Mouse (Mus musculus) kidney, embryonic 16.5 days (tissue): Measurements from ENCODE around the gene Klf9. TPM values are rescaled to one million over a fixed set of nuclear protein-coding genes. Genes with fewer than 3 reads are reported as not detected.

ENCODE experiments used
- ATAC-seq: fragments of 200-750 bp; cut with Nextera tagmentation; 2 replicates; pipeline ENCODE4 v1.8.0; 2017; ENCODE audit warnings: moderate TSS enrichment; ENCODE audit not compliant: low FRiP score, low TSS enrichment
- H3K27ac ChIP-seq: fragments of 300-500 bp; sonication (generic); 2 replicates; pipeline ENCODE4 v1.5.1; 2014; ENCODE audit warnings: low read length
- H3K27me3 ChIP-seq: fragments of 300-500 bp; sonication (generic); 2 replicates; pipeline ENCODE4 v1.6.1; 2014; ENCODE audit warnings: low read length, control low read depth, mixed read lengths; ENCODE audit not compliant: insufficient read depth
- H3K36me3 ChIP-seq: fragments of 300-500 bp; sonication (generic); 2 replicates; pipeline ENCODE4 v1.6.1; 2014; ENCODE audit warnings: low read length, control low read depth, mixed read lengths; ENCODE audit not compliant: insufficient read depth
- H3K4me1 ChIP-seq: fragments of 300-500 bp; sonication (generic); 2 replicates; pipeline ENCODE4 v1.6.1; 2014; ENCODE audit warnings: low read length, control low read depth, mixed read lengths; ENCODE audit not compliant: insufficient read depth
- H3K4me2 ChIP-seq: fragments of 300-500 bp; sonication (generic); replicated peaks from 2 replicates; pipeline ENCODE4 v1.6.1; 2014; ENCODE audit warnings: low read depth, low read length
- H3K4me3 ChIP-seq: fragments of 300-500 bp; sonication (generic); 2 replicates; pipeline ENCODE4 v1.5.1; 2014; ENCODE audit warnings: mild to moderate bottlenecking, low read length
- H3K9ac ChIP-seq: fragments of 300-500 bp; sonication (generic); replicated peaks from 2 replicates; pipeline ENCODE4 v1.6.1; 2014; ENCODE audit warnings: low read length
- H3K9me3 ChIP-seq: fragments of 300-500 bp; sonication (generic); 2 replicates; pipeline ENCODE4 v1.6.1; 2016; ENCODE audit warnings: low read length, control low read depth
- WGBS: fragments of 180-500 bp; shearing (Covaris S2); extraction: QIAGEN DNeasy Blood & Tissue Kit; methylation state at CpG from one replicate; pipeline ENCODE4 v1.1.7; 2014; 5-methylcytosine and 5-hydroxymethylcytosine counted together
- polyA plus RNA-seq: library from polyadenylated mRNA; unstranded; fragments of >200 nt; fragmentation: Nextera tagmentation; extraction: Ambion mirVana; gene quantifications from 2 replicates; pipeline ENCODE4 v1.2.1, GENCODE M21; 2015

Gene Klf9
- polyA plus RNA-seq, 1 experiment from 2014 or later: 6.5 TPM

DNA sequence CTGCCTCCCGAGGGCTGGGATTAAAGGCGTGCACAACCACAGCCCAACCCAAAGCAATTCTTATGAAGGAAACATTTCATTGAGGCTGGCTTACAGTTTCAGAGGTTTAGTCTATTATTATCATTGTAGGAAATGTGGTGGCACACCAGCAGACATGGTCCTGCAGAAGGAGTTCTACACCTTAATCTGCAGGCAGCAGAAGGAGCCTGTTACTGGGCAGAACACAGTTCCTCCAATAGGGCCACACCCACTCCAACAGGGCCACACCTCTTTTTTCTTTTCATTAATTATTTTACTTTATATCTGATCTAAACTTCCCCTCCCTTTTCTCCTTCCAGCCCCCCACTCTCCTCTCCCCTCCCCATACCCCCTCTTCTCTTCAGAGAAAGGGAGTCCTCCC, 11.1 kb upstream of the Klf9 start:
- Histone ChIP-seq H3K27ac (no peak overlapping the region), H3K4me2 (no peak overlapping the region), H3K4me3 (no peak overlapping the region), H3K4me1 (peaks cover 13% of the 10 kb centered on the region), H3K9ac (no peak overlapping the region), H3K36me3 (no peaks in the 10 kb centered on the region), H3K27me3 (0 out of 2 replicates have a peak, but pooled peaks cover 3% of the 10 kb centered on the region), H3K9me3 (no peaks in the 10 kb centered on the region)
- ATAC-seq: no peak
- WGBS: 98% methylated on average over 2 of the region's 2 CpGs

DNA sequence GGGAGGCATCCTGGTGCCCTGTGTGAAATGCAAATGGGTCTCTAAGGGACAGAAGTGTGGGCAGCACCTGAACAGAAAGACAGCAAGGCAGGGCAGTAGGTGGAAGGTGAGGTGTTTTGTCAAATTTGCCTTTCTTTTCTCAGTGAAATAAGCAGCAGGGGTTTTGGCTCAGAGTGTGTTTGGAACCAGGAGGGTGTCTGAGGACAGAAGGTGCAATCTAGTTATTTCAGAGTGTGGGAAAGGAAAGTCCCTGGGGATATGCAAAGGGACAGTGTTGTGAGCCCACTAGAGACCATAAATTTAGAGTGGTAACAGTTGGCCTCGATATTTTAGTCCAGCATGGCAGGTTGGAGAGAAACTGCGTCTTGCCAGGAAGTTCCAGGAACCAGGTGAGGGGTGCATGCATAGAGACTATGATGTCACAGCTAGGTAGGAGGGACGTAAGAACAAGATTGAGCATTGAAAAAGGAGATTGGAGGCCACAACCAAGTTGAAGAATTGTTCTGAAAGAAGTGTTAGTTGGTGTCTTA, 8.9 kb upstream of the Klf9 start:
- Histone ChIP-seq H3K27me3 (peaks cover 14% of the 10 kb centered on the region; the same call in 1 of the 2 replicates), H3K27ac (no peak overlapping the region), H3K36me3 (no peaks in the 10 kb centered on the region), H3K4me2 (no peak overlapping the region), H3K9me3 (no peaks in the 10 kb centered on the region), H3K4me1 (peaks cover 31% of the 10 kb centered on the region), H3K9ac (no peak overlapping the region), H3K4me3 (no peak overlapping the region)
- 66% methylated on average over 3 of the region's 3 CpGs for WGBS
- ATAC-seq: no peak

DNA sequence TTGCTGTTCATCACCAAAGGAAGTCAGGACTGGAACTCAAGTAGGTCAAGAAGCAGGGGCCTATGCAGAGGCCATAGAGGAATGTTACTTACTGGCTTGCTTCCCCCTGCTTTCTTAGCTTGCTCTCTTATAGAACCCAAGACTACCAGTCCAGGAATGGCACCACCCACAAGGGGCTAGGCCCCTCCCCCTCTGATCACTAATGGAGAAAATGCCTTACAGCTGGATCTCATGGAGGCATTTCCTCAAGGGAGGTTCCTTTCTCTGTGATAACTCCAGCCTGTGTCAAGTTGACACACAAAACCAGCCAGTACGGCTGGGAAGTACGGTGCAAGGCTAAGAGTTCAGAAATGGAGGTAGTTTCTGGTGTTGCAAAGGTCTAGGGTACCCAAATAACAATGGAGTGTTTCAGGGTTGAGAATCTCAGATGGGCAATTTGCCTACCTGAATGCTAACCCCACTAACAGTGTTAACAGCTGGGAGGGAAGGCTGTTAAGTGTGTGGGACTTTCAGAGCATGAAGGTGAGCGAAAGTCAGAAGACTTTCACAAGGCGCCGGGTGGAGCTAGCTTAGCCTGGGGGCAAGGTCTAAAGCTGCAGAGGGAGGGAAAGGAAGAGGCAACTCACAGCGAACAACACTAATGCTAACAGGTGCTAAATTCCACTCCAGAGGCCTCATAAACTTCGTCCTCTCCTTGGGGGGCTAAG, 8.2 kb upstream of the Klf9 start:
- WGBS: 25% methylated on average over 7 of the region's 7 CpGs
- Histone ChIP-seq H3K9ac (no peak overlapping the region), H3K36me3 (no peaks in the 10 kb centered on the region), H3K27ac (peak overlapping the region; percentile 61), H3K27me3 (peaks cover 16% of the 10 kb centered on the region; the same call in 1 of the 2 replicates), H3K4me3 (no peak overlapping the region), H3K4me1 (peaks cover 31% of the 10 kb centered on the region), H3K4me2 (no peak overlapping the region), H3K9me3 (no peaks in the 10 kb centered on the region)
- ATAC-seq: 0 out of 2 replicates have a peak, but pooled peaks have one; percentile 41

- peak overlapping the region; percentile 68; the same call in 1 of the 2 replicates for H3K9ac ChIP-seq
- 17% methylated on average over 9 of the region's 9 CpGs for WGBS
- H3K4me2 ChIP-seq: peak overlapping the region; percentile 80; the same call in 1 of the 2 replicates
- H3K27ac ChIP-seq: peak overlapping the region; percentile 61
- no peaks in the 10 kb centered on the region for H3K9me3 ChIP-seq
- peak overlapping the region; percentile 51; the same call in 1 of the 2 replicates for H3K4me3 ChIP-seq
- peaks cover 31% of the 10 kb centered on the region for H3K4me1 ChIP-seq
- no peaks in the 10 kb centered on the region for H3K36me3 ChIP-seq
- no peak; the same call in 1 of the 2 replicates for ATAC-seq
- H3K27me3 ChIP-seq: peaks cover 16% of the 10 kb centered on the region; the same call in 1 of the 2 replicates
Measured at GRCm38 (mm10) chr19:23133427-23134094, 7.5 kb upstream of the Klf9 start.

DNA sequence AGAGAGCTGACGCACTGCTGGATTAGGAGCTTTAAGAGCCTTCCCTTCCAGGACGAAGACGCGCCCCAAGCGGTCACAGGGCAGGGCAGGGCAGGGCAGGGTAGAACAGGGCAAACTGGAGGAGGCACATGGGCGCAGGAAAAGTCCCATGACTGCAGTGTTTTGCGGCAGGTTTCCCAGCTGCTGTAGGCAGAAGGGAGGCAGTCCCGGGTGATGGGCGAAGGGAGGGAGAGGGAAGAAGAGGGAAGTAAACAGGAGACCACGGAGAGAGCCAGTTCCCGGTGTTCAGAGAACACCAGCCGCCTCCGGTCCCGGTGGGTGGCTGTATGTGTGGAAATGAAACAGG, 7.0 kb upstream of the Klf9 start:
- H3K36me3 ChIP-seq: no peaks in the 10 kb centered on the region
- H3K9ac ChIP-seq: peak overlapping the region; percentile 68
- H3K27ac ChIP-seq: peak overlapping the region; percentile 61; the same call in 1 of the 2 replicates
- peak; percentile 35 for ATAC-seq
- peaks cover 16% of the 10 kb centered on the region; the same call in 1 of the 2 replicates for H3K27me3 ChIP-seq
- H3K9me3 ChIP-seq: no peaks in the 10 kb centered on the region
- peaks cover 31% of the 10 kb centered on the region for H3K4me1 ChIP-seq
- peak overlapping the region; percentile 51 for H3K4me3 ChIP-seq
- 4% methylated on average over 14 of the region's 14 CpGs for WGBS
- peak overlapping the region; percentile 80 for H3K4me2 ChIP-seq

DNA sequence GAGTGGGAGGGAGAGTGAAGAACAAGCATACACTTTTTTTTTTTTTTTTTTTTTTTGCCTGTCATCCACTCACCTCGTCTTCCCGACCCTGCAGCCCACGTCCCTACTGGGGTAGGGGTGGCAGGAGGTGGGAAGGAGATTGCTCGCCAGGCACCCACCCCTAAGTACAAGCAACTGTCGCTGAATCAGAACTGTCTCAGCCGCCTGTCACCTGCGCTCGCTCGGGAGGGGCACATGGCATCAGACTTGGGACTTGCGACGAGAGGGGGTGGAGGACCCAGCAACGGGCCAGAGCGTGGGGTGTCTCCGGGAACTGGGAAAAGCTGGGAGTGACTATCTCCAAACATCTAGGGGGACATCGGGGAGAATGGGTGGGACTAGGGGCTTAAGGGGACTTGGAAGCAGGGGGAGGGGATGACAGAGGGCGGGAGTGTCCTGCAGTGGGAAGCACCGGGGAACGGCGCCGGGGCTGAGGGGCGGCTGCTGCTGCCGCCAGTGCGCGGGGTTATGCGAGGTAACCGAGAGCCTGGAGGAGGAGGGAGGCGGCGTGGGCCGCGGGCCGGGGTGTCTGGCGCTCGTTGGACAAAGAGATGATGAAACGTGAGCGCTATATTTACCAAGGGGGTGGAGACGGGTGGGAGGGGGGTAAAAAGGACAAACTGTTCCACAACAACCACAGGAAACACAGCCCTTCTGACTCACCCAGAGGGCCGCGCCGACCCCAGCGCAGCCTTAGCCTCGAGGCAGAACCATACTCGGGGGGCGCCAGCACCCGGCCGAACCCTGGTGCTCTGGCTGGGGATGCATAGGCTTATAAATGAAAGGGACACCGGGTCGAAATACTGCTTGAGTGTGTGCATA, 6.4 kb upstream of the Klf9 start:
- H3K9me3 ChIP-seq: no peaks in the 10 kb centered on the region
- peaks cover 31% of the 10 kb centered on the region for H3K4me1 ChIP-seq
- H3K4me2 ChIP-seq: peak overlapping the region; percentile 80
- peak; percentile 29; the same call in 1 of the 2 replicates for ATAC-seq
- H3K27me3 ChIP-seq: peaks cover 16% of the 10 kb centered on the region; the same call in 1 of the 2 replicates
- H3K4me3 ChIP-seq: peak overlapping the region; percentile 51
- peak overlapping the region; percentile 61; the same call in 1 of the 2 replicates for H3K27ac ChIP-seq
- H3K9ac ChIP-seq: peak overlapping the region; percentile 68
- no peaks in the 10 kb centered on the region for H3K36me3 ChIP-seq
- WGBS: under 1% methylated on average over 47 of the region's 47 CpGs

- H3K4me1 ChIP-seq: peaks cover 31% of the 10 kb centered on the region
- H3K4me3 ChIP-seq: peak overlapping the region; percentile 51
- H3K36me3 ChIP-seq: no peaks in the 10 kb centered on the region
- ATAC-seq: peak; percentile 37
- H3K9ac ChIP-seq: peak overlapping the region; percentile 68
- under 1% methylated on average over 55 of the region's 55 CpGs for WGBS
- H3K27ac ChIP-seq: peak overlapping the region; percentile 69
- peaks cover 16% of the 10 kb centered on the region; the same call in 1 of the 2 replicates for H3K27me3 ChIP-seq
- H3K9me3 ChIP-seq: no peaks in the 10 kb centered on the region
- H3K4me2 ChIP-seq: peak overlapping the region; percentile 80
Measured at GRCm38 (mm10) chr19:23135349-23136201, 5.5 kb upstream of the Klf9 start.

GRCm38 (mm10) chr19:23136202-23136850, 4.7 kb upstream of the Klf9 start:
- peak overlapping the region; percentile 69 for H3K27ac ChIP-seq
- ATAC-seq: peak; percentile 8; the same call in 1 of the 2 replicates
- peaks cover 31% of the 10 kb centered on the region for H3K4me1 ChIP-seq
- H3K36me3 ChIP-seq: no peaks in the 10 kb centered on the region
- H3K4me2 ChIP-seq: peak overlapping the region; percentile 80
- peak overlapping the region; percentile 68 for H3K9ac ChIP-seq
- H3K4me3 ChIP-seq: peak overlapping the region; percentile 51
- H3K27me3 ChIP-seq: peaks cover 16% of the 10 kb centered on the region; the same call in 1 of the 2 replicates
- H3K9me3 ChIP-seq: no peaks in the 10 kb centered on the region
- WGBS: 5% methylated on average over 27 of the region's 27 CpGs
